Mouse (Mus musculus) ES-Bruce4 (cell line): ENCODE measurements at regions not wholly inside any gene's neighbourhood (a gene's known extent, or its start where the extent isn't known, plus 50 kb on each side); places are given as distances from the start of the nearest gene placed in this dataset.

ENCODE experiments used
- EP300 ChIP-seq: IDR thresholded peaks from 2 replicates; pipeline ENCODE4 v1.6.1; 2011; ENCODE audit warnings: low read depth, low read length; ENCODE audit not compliant: insufficient read depth
- POLR2A ChIP-seq: IDR thresholded peaks from one replicate; pipeline ENCODE4 v1.8.1; 2011; ENCODE audit warnings: low read length; ENCODE audit not compliant: insufficient read depth

DNA sequence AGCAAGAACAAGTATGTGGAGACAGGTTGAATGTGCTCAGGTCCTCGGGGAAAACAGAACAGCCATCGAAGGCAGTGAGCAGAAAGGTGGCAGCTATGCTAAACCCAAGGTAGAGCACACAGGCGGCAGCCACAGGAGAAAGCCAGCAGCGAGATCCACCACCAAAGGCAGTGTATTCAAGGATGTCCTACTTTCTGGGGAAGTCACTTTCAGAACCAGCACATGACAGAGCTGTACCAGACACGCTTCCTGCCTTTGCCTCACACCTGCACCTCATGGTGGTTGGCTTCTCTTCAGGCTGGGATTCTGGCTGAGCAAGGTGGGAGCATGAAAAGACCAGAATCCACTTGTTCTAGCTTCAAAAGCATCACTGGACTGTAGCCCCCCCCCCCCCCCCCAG lies 168.0 kb downstream of the Cdh26 start:
- TF ChIP-seq EP300 (no peak), POLR2A (no peak)
